Mouse (Mus musculus) intestine, postnatal 0 days (tissue): ENCODE measurements around the gene Gm14412. TPM values are rescaled to one million over a fixed set of nuclear protein-coding genes. Genes with fewer than 3 reads are reported as not detected.
"Not testable (repeated sequence)": the region's sequence is repeated elsewhere in the genome, so short reads cannot be mapped to it uniquely, and the experiment has no call there.

ENCODE experiments used
- ATAC-seq: fragments of 200-750 bp; cut with Nextera tagmentation; 2 replicates; pipeline ENCODE4 v1.8.0; 2017; ENCODE audit warnings: mild to moderate bottlenecking, moderate TSS enrichment, moderate library complexity
- H3K27ac ChIP-seq: fragments of 300-500 bp; sonication (generic); 2 replicates; pipeline ENCODE4 v1.5.1; 2014; ENCODE audit warnings: mild to moderate bottlenecking, low read depth, low read length, moderate library complexity
- H3K27me3 ChIP-seq: fragments of 300-500 bp; sonication (generic); replicated peaks from 2 replicates; pipeline ENCODE4 v1.6.1; 2014; ENCODE audit warnings: low read length, mixed read lengths; ENCODE audit not compliant: control insufficient read depth, insufficient read depth
- H3K36me3 ChIP-seq: fragments of 300-500 bp; sonication (generic); 2 replicates; pipeline ENCODE4 v1.6.1; 2014; ENCODE audit warnings: mild to moderate bottlenecking, moderate library complexity; ENCODE audit not compliant: control insufficient read depth, insufficient read depth
- H3K4me1 ChIP-seq: fragments of 300-500 bp; sonication (generic); replicated peaks from 2 replicates; pipeline ENCODE4 v1.6.1; 2014; ENCODE audit warnings: antibody characterized with exemption, low read length, mixed read lengths; ENCODE audit not compliant: control insufficient read depth, insufficient read depth
- H3K4me2 ChIP-seq: fragments of 300-500 bp; sonication (generic); replicated peaks from 2 replicates; pipeline ENCODE4 v1.6.1; 2014; ENCODE audit warnings: low read depth, mild to moderate bottlenecking, moderate library complexity
- H3K4me3 ChIP-seq: fragments of 300-500 bp; sonication (generic); 2 replicates; pipeline ENCODE4 v1.5.1; 2014; ENCODE audit warnings: low read depth, low read length
- H3K9ac ChIP-seq: fragments of 300-500 bp; sonication (generic); 2 replicates; pipeline ENCODE4 v1.6.1; 2014; ENCODE audit warnings: mild to moderate bottlenecking, low read depth, low read length
- H3K9me3 ChIP-seq: fragments of 300-500 bp; sonication (generic); 2 replicates; pipeline ENCODE4 v1.6.1; 2016; ENCODE audit warnings: mixed run types; ENCODE audit not compliant: control insufficient read depth
- WGBS: fragments of 180-500 bp; shearing (Covaris S2); extraction: QIAGEN DNeasy Blood & Tissue Kit; methylation state at CpG from one replicate; pipeline ENCODE4 v1.1.7; 2014; 5-methylcytosine and 5-hydroxymethylcytosine counted together
- polyA plus RNA-seq: library from polyadenylated mRNA; unstranded; fragments of >200 nt; fragmentation: Nextera tagmentation; extraction: Ambion mirVana; gene quantifications from 2 replicates; pipeline ENCODE4 v1.2.1, GENCODE M21; 2015

Gene Gm14412
- polyA plus RNA-seq, 1 experiment from 2014 or later, result not detected

GRCm38 (mm10) chr2:177272237-177272636 is 51.9 kb downstream of the Gm14412 start:
- WGBS, result 74% methylated on average over 2 of the region's 2 CpGs

GRCm38 (mm10) chr2:177266936-177267335 is 57.2 kb downstream of the Gm14412 start, which contains the start of gene Gm14409:
Gene Gm14409, minus strand, starts transcription at chr2:177267036.
- not testable (repeated sequence) for ATAC-seq, H3K9me3 ChIP-seq, H3K9ac ChIP-seq, H3K4me3 ChIP-seq, H3K4me1 ChIP-seq, H3K36me3 ChIP-seq, H3K27me3 ChIP-seq, H3K4me2 ChIP-seq, H3K27ac ChIP-seq
- WGBS, result no CpG with 5 or more reads among the region's 2 CpGs

More at GRCm38 (mm10) chr2:177272237-177272636, 51.9 kb downstream of the Gm14412 start:
- H3K9me3 ChIP-seq, H3K4me1 ChIP-seq, H3K4me2 ChIP-seq, H3K27ac ChIP-seq, ATAC-seq, H3K9ac ChIP-seq, H3K36me3 ChIP-seq, H3K4me3 ChIP-seq, H3K27me3 ChIP-seq: not testable (repeated sequence)

Other genes with a start within 250 kb of the Gm14412 start
- gene Gm14401, start 250.0 kb downstream of the Gm14412 start, polyA plus RNA-seq, result 0.12 TPM in 1 of 2 replicates, not detected in the other
- 7.1 and 13.6 TPM in 2 replicates for gene Gm14410, start 117.9 kb downstream of the Gm14412 start, polyA plus RNA-seq
- gene Gm14409, start 57.3 kb downstream of the Gm14412 start, polyA plus RNA-seq, result not detected in 2 replicates
- gene Gm14418, start 74.0 kb upstream of the Gm14412 start, polyA plus RNA-seq, result 2.1 and 2.8 TPM in 2 replicates
- 4.7 and 5.6 TPM in 2 replicates for gene Zfp970, start 140.4 kb upstream of the Gm14412 start, polyA plus RNA-seq
- gene Gm14403, start 173.9 kb upstream of the Gm14412 start, polyA plus RNA-seq, result 1.3 and 1.4 TPM in 2 replicates